Mouse (Mus musculus) urinary bladder, adult 18-20 months (tissue): ENCODE results near the gene Doc2g.

Experiments used
- DNase-seq, 2 experiments: peaks; one replicate each; pipeline ENCODE4 v3.0.0; 2022; ENCODE audit warnings: low spot score in 2 of 2, mixed read lengths in 2 of 2

Doc2g gene

GRCm38 (mm10) chr19:4051741-4052515, 48.8 kb downstream of the Doc2g start:
- DNase-seq, result peak in 1 of 2 experiments; percentile 48

- DNase-seq, result no peak
These were observed 49.5 kb downstream of the Doc2g start for GRCm38 (mm10) chr19:4052516-4053030.

GRCm38 (mm10) chr19:4054613-4055012, 51.5 kb downstream of the Doc2g start:
- no peak for DNase-seq

GRCm38 (mm10) chr19:4055216-4055946, 52.3 kb downstream of the Doc2g start:
- no peak for DNase-seq

- DNase-seq, result no peak
These were observed 53.0 kb downstream of the Doc2g start for GRCm38 (mm10) chr19:4055947-4056693.
